Mouse (Mus musculus) liver, adult 2 months (tissue): ENCODE measurements at regions not wholly inside any gene's neighbourhood (a gene's known extent, or its start where the extent isn't known, plus 50 kb on each side); places are given as distances from the start of the nearest gene placed in this dataset.

Experiments used
- DNase-seq: peaks from one replicate; pipeline ENCODE4 v3.0.0-alpha.2; 2011; ENCODE audit warnings: low read depth, low spot score; ENCODE audit errors: extremely low read depth
- H3K27ac ChIP-seq: fragments of 200-500 bp; replicated peaks from 2 replicates; pipeline ENCODE4 v1.5.1; 2012; ENCODE audit warnings: low read depth, mild to moderate bottlenecking, control low read depth, inconsistent platforms, low read length; ENCODE audit not compliant: insufficient read depth
- H3K27me3 ChIP-seq: fragments of 200-500 bp; 2 replicates; pipeline ENCODE4 v1.6.1; 2012; ENCODE audit warnings: mild to moderate bottlenecking, moderate library complexity, low read length, inconsistent platforms; ENCODE audit not compliant: control insufficient read depth, insufficient read depth
- H3K36me3 ChIP-seq: fragments of 200-500 bp; 2 replicates; pipeline ENCODE4 v1.6.1; 2012; ENCODE audit warnings: low read length, inconsistent platforms; ENCODE audit not compliant: control insufficient read depth, insufficient read depth
- H3K4me1 ChIP-seq: fragments of 200-500 bp; 2 replicates; pipeline ENCODE4 v1.6.1; 2011; ENCODE audit warnings: low read length; ENCODE audit not compliant: control insufficient read depth, insufficient read depth
- H3K4me3 ChIP-seq: fragments of 200-500 bp; 2 replicates; pipeline ENCODE4 v1.5.1; 2011; ENCODE audit warnings: low read depth, mild to moderate bottlenecking, control low read depth, low read length, moderate library complexity; ENCODE audit not compliant: insufficient read depth
- H3K79me2 ChIP-seq: fragments of 200-500 bp; 2 replicates; pipeline ENCODE4 v1.6.1; 2012; ENCODE audit warnings: inconsistent platforms, mild to moderate bottlenecking, low read length, moderate library complexity; ENCODE audit not compliant: control insufficient read depth, insufficient read depth
- H3K9ac ChIP-seq: fragments of 200-500 bp; 2 replicates; pipeline ENCODE4 v1.6.1; 2012; ENCODE audit warnings: low read depth, mild to moderate bottlenecking, control low read depth, inconsistent platforms, low read length
- CTCF ChIP-seq: fragments of 200-500 bp; IDR thresholded peaks from 2 replicates; pipeline ENCODE4 v1.5.1; 2011; ENCODE audit warnings: low read depth, low read length, control low read depth
- POLR2A ChIP-seq: fragments of 200-500 bp; IDR thresholded peaks from 2 replicates; pipeline ENCODE4 v1.6.1; 2011; ENCODE audit warnings: low read length, control low read depth; ENCODE audit not compliant: insufficient read depth; ENCODE audit errors: extremely low read depth
- WGBS: fragments of 180-500 bp; shearing (Covaris S2); methylation state at CpG from one replicate; pipeline ENCODE4 v1.1.7; 2018; 5-methylcytosine and 5-hydroxymethylcytosine counted together

DNA sequence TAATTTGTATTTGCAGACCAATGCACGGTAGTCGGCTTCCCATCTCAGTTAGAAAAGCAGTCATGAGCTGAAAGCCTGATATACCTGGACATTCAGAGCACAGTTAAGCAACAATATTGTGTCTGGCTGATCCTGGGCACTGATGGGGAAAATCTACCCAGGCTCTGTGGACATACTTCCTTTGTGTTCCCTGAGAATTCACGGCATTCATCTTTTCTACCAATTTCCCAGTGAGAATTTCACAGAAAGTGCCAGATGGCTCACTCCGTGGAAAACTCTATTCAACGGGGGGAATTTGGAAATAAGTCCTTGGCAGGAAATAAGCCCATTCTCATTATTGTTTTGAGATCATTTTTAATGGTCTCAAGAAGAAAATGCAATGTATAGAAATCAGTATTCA lies 484.6 kb upstream of the Chrm3 start:
- WGBS, result 84% methylated on average over 5 of the region's 5 CpGs
- TF ChIP-seq CTCF (no peak), POLR2A (no peak)
- Histone ChIP-seq H3K4me3 (no peak overlapping the region), H3K27me3 (no peaks in the 10 kb centered on the region), H3K79me2 (no peaks in the 10 kb centered on the region), H3K27ac (no peak overlapping the region), H3K4me1 (no peaks in the 10 kb centered on the region), H3K9ac (no peak overlapping the region), H3K36me3 (no peaks in the 10 kb centered on the region)
- DNase-seq, result no peak

DNA sequence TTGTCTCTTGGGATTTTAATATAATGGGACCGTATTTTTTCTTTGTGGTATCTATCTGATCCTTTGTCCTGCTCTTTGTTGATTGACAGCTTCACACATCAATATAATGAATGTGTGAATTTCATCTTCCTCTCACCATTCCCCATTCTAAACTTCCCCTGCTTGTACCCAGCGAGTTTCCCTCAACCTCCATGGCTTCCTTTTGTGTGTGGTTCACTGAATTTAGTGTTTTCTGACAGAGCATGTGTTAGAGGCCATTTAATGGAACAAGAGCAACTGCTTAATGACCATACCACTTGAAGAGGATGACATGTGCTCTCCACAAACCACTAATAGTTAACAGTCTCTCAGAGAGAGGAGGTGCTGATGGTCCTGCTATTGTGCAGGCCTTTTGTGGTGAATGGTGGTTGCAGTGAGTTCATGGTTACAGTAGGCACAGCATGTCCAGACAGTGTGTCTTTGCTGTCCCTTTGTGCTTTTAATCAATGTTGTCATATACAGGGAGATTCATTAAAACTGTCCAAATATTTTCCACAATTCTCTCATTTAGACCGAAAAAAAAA lies 438.8 kb upstream of the Chrm3 start:
- Histone ChIP-seq H3K79me2 (no peaks in the 10 kb centered on the region), H3K27me3 (no peaks in the 10 kb centered on the region)
- 73% methylated on average over 3 of the region's 3 CpGs for WGBS

More for the DNA sequence above, 438.8 kb upstream of the Chrm3 start:
- Histone ChIP-seq H3K4me3 (no peak overlapping the region), H3K9ac (no peak overlapping the region), H3K27ac (no peak overlapping the region), H3K4me1 (no peaks in the 10 kb centered on the region), H3K36me3 (no peaks in the 10 kb centered on the region)
- TF ChIP-seq CTCF (no peak), POLR2A (no peak)
- no peak for DNase-seq
